Mouse (Mus musculus) v-Abl transformed pro-B cells (cell line): ENCODE data around the gene Galt.

Experiments
- in situ Hi-C, 2 experiments: fragments of 400-800 bp; cut with MboI; formaldehyde crosslinking; loops; one replicate each; pipeline ENCODE4 v1.15.1; 2025; ENCODE audit not compliant: unreplicated experiment in 2 of 2

Galt gene

DNA sequence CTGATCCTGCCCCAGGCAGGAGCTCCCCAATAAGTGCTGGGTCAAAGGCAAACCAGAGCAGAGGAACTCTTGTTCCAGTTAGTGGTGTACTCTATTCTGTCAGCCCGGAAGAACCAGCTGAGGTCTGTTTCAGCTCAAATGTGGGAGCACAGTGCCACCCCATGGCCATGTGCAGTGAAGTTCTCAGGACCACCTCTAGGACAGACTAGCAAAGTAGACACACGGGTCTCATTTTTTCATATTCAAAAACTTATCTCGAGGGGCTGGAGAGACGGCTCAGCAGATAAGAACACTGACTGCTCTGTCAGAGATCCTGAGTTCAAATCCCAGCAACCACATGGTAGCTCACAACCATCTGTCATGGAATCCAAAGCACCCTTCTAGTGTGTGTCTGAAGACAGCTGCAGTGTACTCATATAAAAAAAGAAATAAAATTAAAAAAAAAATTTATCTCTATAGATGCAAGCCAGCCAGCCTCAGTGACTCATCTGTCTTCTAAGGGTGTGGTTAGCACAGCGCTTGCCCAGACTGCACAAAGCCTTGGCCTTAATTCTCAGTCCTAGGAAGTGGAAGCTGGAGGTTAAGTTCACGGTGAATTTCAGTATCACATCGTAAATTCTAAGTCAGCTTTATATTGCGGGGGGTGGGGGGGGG is 17.3 kb upstream of the Galt start:
- in situ Hi-C loops, result loop anchor here in 1 of 2 experiments (25.0 kb wide), 1 partner anchor 1025 kb away; the partner anchor contains the start of genes Aptx and Dnaja1

- in situ Hi-C loops, result loop anchor here in 1 of 2 experiments (25.0 kb wide), 1 partner anchor 1026 kb away; the partner anchor contains the start of genes Aptx and Dnaja1
These were observed 16.8 kb upstream of the Galt start for GRCm38 (mm10) chr4:41738256-41738603.

- in situ Hi-C loops, result loop anchor here in 1 of 2 experiments (25.0 kb wide), 1 partner anchor 1027 kb away; the partner anchor contains the start of genes Aptx and Dnaja1
These were observed 15.8 kb upstream of the Galt start for GRCm38 (mm10) chr4:41739260-41739659.

- in situ Hi-C loops, result loop anchor here in 1 of 2 experiments (25.0 kb wide), 1 partner anchor 1028 kb away; the partner anchor contains the start of genes Aptx and Dnaja1
These were observed 14.5 kb upstream of the Galt start for GRCm38 (mm10) chr4:41740380-41741157.

DNA sequence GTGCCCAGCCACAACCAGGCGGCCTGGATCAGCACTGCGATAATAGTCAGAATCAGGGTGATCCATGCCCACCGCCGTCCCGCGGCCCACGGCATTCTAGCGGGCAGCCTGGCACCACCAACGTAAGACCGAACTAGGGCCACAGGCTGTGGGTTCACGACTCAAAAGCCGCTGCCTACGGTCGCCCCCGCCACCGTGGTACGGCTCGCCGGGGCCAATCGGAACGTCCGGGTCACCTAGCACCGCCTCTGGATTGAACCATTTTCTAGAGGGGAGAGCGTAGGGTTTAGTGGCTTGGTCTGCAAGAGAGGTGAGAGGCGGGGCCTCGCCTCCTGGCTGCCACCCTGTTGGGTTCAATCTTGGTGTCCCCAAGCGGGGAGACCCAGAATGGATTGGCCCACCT is 13.9 kb upstream of the Galt start:
- in situ Hi-C loops, result loop anchor here in 1 of 2 experiments (25.0 kb wide), 1 partner anchor 1029 kb away; the partner anchor contains the start of genes Aptx and Dnaja1

DNA sequence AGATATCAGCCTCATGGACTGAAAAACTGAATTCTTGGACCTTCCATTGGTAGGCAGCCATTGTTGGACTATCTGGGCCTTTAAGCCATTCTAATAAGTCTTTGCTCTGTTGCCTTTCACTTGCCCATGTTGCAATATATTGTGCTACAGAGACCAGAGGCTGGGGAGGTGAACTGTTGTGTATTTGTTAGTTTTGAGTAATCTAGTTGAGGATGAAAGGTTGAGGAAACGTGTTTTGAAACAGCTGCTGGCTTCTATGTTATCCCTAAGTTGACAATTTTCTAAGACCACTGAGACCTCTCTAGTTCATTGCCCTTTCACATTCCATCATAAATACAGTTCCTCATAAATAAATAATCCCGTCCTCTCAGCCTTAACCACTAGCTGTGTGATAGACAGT is 10.9 kb upstream of the Galt start:
- in situ Hi-C loops, result loop anchor here in 1 of 2 experiments (25.0 kb wide), 1 partner anchor 1032 kb away; the partner anchor contains the start of genes Aptx and Dnaja1

GRCm38 (mm10) chr4:41745021-41745420 is 10.0 kb upstream of the Galt start:
- in situ Hi-C loops, result loop anchor here in 1 of 2 experiments (25.0 kb wide), 1 partner anchor 1033 kb away; the partner anchor contains the start of genes Aptx and Dnaja1

GRCm38 (mm10) chr4:41755338-41756305 is 594 bp downstream of the Galt start, which contains the start of gene Sigmar1:
TSS of gene Sigmar1 (minus strand) at chr4:41756157.
- in situ Hi-C loops, result loop anchor here (5.0 to 10.0 kb wide), 2 partner anchors 1189 to 1207 kb away; partner anchors contain the start of gene Dnajb5 (in 1 of the 2)

DNA sequence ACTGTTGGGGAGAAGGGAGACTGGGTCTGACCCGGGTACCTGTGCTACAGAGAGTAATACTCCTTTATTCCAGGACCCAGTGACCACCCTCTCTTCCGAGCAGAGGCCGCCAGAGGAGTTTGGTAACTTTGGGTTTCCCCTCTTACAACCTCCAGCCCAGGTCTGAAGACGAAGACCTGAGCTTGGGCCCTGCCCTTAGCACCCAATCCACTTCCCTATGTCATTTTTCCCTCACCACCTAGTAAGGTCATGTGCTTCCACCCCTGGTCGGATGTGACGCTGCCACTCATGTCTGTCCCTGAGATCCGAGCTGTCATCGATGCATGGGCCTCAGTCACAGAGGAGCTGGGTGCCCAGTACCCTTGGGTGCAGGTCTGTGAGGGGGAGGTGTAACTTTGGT is 1.4 kb downstream of the Galt start:
- in situ Hi-C loops, result loop anchor here (5.0 to 10.0 kb wide), 2 partner anchors 1188 to 1206 kb away; partner anchors contain the start of gene Dnajb5 (in 1 of the 2)

GRCm38 (mm10) chr4:41757321-41757720 is 2.3 kb downstream of the Galt start:
- in situ Hi-C loops, result loop anchor here (5.0 to 10.0 kb wide), 2 partner anchors 1187 to 1205 kb away; partner anchors contain the start of gene Dnajb5 (in 1 of the 2)

- in situ Hi-C loops, result loop anchor here (5.0 to 10.0 kb wide), 2 partner anchors 1187 to 1204 kb away; partner anchors contain the start of gene Dnajb5 (in 1 of the 2)
These were observed 3.0 kb downstream of the Galt start for GRCm38 (mm10) chr4:41758021-41758420.

DNA sequence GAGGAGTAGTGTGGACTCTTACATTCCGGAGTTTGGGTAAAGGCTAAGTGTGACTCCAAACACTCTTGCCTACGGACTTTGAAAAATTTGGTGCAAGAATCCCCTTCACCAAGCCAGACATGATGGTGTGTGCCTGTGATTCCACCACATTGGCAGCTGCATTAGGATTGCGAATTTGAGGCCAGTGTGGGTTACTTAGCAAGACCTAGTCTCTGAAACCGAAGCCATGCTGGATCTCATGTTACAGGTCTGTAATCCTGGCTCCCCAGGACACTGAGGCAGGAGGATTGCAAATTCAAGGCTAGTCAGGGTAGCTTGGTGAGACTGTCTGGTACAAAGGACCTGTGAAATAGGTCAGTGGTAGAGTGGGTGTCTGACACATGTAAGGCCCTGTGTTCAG is 3.7 kb downstream of the Galt start:
- in situ Hi-C loops, result loop anchor here (5.0 to 10.0 kb wide), 2 partner anchors 1186 to 1204 kb away; partner anchors contain the start of gene Dnajb5 (in 1 of the 2)

- in situ Hi-C loops, result loop anchor here (5.0 to 10.0 kb wide), 2 partner anchors 1186 to 1203 kb away; partner anchors contain the start of gene Dnajb5 (in 1 of the 2)
These were observed 4.2 kb downstream of the Galt start for GRCm38 (mm10) chr4:41759206-41759605.

- in situ Hi-C loops, result loop anchor here (5.0 to 10.0 kb wide), 2 partner anchors 1185 to 1203 kb away; partner anchors contain the start of gene Dnajb5 (in 1 of the 2)
These were observed 4.7 kb downstream of the Galt start for GRCm38 (mm10) chr4:41759656-41760287.

- in situ Hi-C loops, result no loop called here
These were observed 5.3 kb downstream of the Galt start for GRCm38 (mm10) chr4:41760288-41760721.

DNA sequence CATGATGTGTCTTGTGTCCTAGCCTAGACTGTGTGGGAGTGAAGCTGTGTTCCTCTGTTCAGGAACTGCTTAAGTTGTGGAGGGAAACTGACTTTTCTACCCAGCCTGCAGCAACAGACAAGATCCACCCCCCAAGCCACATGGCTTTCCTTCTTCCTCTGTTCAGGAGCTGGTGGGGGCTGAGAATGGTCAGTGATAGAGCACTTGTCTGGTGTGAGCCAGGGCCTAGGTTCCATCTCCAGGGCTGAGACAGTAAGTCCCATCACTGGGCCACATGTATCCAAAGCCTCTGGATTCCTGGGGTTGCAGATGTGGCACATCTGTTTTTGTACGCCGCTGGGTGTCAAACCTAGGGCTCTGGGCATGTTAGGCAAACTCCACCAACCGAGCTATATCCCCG is 5.9 kb downstream of the Galt start:
- in situ Hi-C loops, result no loop called here

DNA sequence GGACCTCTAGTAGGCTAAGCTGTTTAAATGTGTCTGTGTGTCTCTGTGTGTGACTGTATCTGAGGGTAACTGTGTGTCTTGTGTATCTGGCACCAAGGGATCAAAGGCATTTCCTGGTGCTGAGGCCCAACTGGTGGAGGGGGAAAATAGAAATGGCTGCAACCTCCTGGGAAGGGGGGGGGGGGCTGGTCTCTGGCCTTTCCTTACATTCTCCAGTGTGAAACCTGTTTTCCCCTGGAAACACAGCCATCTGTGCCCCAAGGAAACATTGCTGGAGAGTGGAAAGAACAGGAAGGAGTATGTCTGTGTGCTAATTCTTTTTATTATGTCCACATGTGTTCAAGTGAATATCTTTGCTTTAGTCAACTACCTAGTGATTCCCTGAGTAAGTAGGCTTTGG is 6.7 kb downstream of the Galt start:
- in situ Hi-C loops, result no loop called here

DNA sequence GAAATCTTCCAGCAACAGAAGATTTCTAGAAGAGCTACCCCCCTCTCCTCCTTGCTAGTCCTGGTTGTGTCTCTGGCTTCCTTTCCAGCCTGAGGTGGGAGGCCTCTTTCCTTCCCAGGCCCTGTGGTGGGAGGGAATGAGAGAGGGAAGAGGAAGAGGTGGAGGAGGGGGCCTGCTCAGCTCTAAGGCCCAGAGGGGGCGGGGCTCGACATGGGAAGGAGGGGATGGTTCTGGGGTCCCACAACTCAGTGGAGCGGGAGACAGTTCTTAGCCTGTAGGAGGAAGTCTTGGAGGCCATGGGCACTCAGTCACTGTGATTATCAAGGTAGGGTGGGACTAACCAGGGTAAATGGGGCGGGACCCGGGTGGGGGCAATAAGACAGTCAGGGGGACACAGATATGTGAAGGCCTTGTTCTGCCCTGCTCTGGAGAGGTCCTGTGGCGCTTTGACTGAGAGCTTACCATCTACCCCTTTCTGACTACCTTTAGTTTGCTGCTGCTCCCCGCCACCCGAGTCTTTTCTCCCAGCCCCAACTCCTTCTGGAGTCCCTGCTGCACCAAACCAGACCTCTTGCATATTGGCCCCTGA is 7.2 kb downstream of the Galt start:
- in situ Hi-C loops, result no loop called here
